Mouse (Mus musculus): ENCODE measurements around the gene Sri. TPM values are rescaled to one million over a fixed set of nuclear protein-coding genes. Genes with fewer than 3 reads are reported as not detected.
"Not testable (repeated sequence)": the region's sequence is repeated elsewhere in the genome, so short reads cannot be mapped to it uniquely, and the experiment has no call there.

The Sri gene
- polyA plus RNA-seq (2016; fragmentation: Nextera tagmentation; extraction: Ambion mirVana): 242 and 247 TPM in 2 replicates

GRCm38 (mm10) chr5:8045855-8046254, at the start of gene Sri:
Gene Sri, plus strand, starts transcription at chr5:8046078.
- H3K9me3 ChIP-seq (replicated peaks): no peaks in the 10 kb centered on the region
- H3K4me3 ChIP-seq: no peak within 1 kb of the TSS
- H3K27me3 ChIP-seq (replicated peaks): no peaks in the 10 kb centered on the region
- no peak within 1 kb of the TSS for H3K9ac ChIP-seq
- H3K4me1 ChIP-seq (replicated peaks): peaks cover 3% of the 10 kb centered on the region; the same call in 1 of the 2 replicates
- WGBS: 78% methylated on average over 6 of the region's 6 CpGs
- no peak within 1 kb of the TSS for H3K27ac ChIP-seq (ENCODE audit: poor library complexity, severe bottlenecking)
- no peak for ATAC-seq (ENCODE audit: insufficient number of reproducible peaks, low FRiP score)
- no peak within 1 kb of the TSS for H3K4me2 ChIP-seq
- no peaks in the 10 kb centered on the region for H3K36me3 ChIP-seq

- no peak overlapping the region for H3K4me3 ChIP-seq
These were observed 49.4 kb upstream of the Sri start for GRCm38 (mm10) chr5:7996401-7997044.

GRCm38 (mm10) chr5:7997086-7997485, 48.8 kb upstream of the Sri start:
- Histone ChIP-seq H3K9me3 (replicated peaks) (no peaks in the 10 kb centered on the region), H3K36me3 (no peaks in the 10 kb centered on the region), H3K4me2 (no peak overlapping the region), H3K27me3 (replicated peaks) (no peaks in the 10 kb centered on the region), H3K27ac (ENCODE audit: poor library complexity, severe bottlenecking) (no peak overlapping the region), H3K4me1 (replicated peaks) (no peaks in the 10 kb centered on the region), H3K4me3 (no peak overlapping the region), H3K9ac (no peak overlapping the region)
- 86% methylated on average over 2 of the region's 2 CpGs for WGBS
- no peak for ATAC-seq (ENCODE audit: insufficient number of reproducible peaks, low FRiP score)

More at GRCm38 (mm10) chr5:7996401-7997044, 49.4 kb upstream of the Sri start:
- Histone ChIP-seq H3K4me1 (replicated peaks) (no peaks in the 10 kb centered on the region), H3K9ac (no peak overlapping the region), H3K27me3 (replicated peaks) (no peaks in the 10 kb centered on the region), H3K36me3 (no peaks in the 10 kb centered on the region), H3K4me2 (no peak overlapping the region), H3K27ac (ENCODE audit: poor library complexity, severe bottlenecking) (no peak overlapping the region), H3K9me3 (replicated peaks) (no peaks in the 10 kb centered on the region)
- WGBS: 48% methylated on average over 8 of the region's 8 CpGs
- no peak for ATAC-seq (ENCODE audit: insufficient number of reproducible peaks, low FRiP score)

GRCm38 (mm10) chr5:8000466-8000865, 45.4 kb upstream of the Sri start:
- H3K27me3 ChIP-seq (replicated peaks): no peaks in the 10 kb centered on the region
- no peaks in the 10 kb centered on the region for H3K9me3 ChIP-seq (replicated peaks)
- H3K27ac ChIP-seq (ENCODE audit: poor library complexity, severe bottlenecking): no peak overlapping the region
- no peak overlapping the region for H3K4me2 ChIP-seq
- 74% methylated on average over 10 of the region's 10 CpGs for WGBS
- no peak overlapping the region for H3K4me3 ChIP-seq
- H3K36me3 ChIP-seq: no peaks in the 10 kb centered on the region
- no peaks in the 10 kb centered on the region for H3K4me1 ChIP-seq (replicated peaks)
- no peak for ATAC-seq (ENCODE audit: insufficient number of reproducible peaks, low FRiP score)
- no peak overlapping the region for H3K9ac ChIP-seq

GRCm38 (mm10) chr5:8002827-8003226, 43.1 kb upstream of the Sri start:
- Histone ChIP-seq H3K36me3 (no peaks in the 10 kb centered on the region), H3K27me3 (replicated peaks) (no peaks in the 10 kb centered on the region), H3K27ac (ENCODE audit: poor library complexity, severe bottlenecking) (no peak overlapping the region), H3K4me3 (no peak overlapping the region), H3K9ac (no peak overlapping the region), H3K4me2 (no peak overlapping the region), H3K9me3 (replicated peaks) (no peaks in the 10 kb centered on the region), H3K4me1 (replicated peaks) (no peaks in the 10 kb centered on the region)
- ATAC-seq (ENCODE audit: insufficient number of reproducible peaks, low FRiP score): no peak

DNA sequence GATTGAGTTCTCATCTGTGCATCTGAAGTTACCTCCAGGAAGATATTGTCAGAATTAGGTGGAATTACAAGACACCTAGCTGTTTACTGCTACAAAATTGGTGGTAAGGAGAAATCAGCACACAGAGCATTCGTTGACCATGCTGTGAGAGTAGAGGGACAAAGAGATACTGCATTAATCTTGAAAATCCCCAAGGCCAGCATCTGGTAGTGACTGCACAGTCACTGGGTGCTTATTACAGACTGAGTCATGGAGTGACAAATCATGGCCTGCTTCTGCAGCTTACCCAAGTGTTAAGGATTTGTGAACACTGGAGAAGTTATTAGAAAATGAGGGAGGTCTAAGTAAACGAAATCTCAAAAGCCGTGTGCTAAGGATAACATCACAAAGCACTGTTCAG, 32.6 kb upstream of the Sri start:
- no peak overlapping the region for H3K27ac ChIP-seq (ENCODE audit: poor library complexity, severe bottlenecking)
- 67% methylated on average over 3 of the region's 3 CpGs for WGBS
- no peaks in the 10 kb centered on the region for H3K36me3 ChIP-seq
- no peak overlapping the region for H3K4me2 ChIP-seq
- H3K4me1 ChIP-seq (replicated peaks): no peaks in the 10 kb centered on the region
- no peak overlapping the region for H3K9ac ChIP-seq
- H3K9me3 ChIP-seq (replicated peaks): peaks cover 13% of the 10 kb centered on the region; the same call in 1 of the 2 replicates
- ATAC-seq (ENCODE audit: insufficient number of reproducible peaks, low FRiP score): no peak
- no peak overlapping the region for H3K4me3 ChIP-seq
- no peaks in the 10 kb centered on the region for H3K27me3 ChIP-seq (replicated peaks)

DNA sequence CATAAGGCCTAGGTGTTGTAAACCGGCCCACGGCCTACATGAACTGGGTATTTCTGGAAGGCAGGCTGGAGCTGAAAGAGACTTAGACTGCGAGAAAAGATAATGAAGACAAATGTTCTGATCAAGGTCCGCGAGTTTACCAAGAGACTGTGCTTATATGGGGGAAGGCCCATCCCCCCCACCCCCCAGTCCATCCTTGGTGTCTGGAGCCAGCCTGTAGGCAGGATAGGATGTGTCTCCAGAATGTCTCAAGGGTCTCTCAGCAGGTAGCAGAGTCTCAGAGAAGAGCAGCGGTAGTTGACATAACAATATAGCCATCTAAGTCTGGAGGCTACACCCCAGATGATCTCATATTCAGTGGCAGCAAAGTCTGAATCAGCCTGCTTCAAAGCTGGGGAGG, 11.3 kb upstream of the Sri start:
- not testable (repeated sequence) for H3K4me2 ChIP-seq; H3K4me3 ChIP-seq; H3K36me3 ChIP-seq; H3K9me3 ChIP-seq (replicated peaks); H3K9ac ChIP-seq; H3K27ac ChIP-seq (ENCODE audit: poor library complexity, severe bottlenecking); H3K27me3 ChIP-seq (replicated peaks); H3K4me1 ChIP-seq (replicated peaks); ATAC-seq (ENCODE audit: insufficient number of reproducible peaks, low FRiP score)
- 84% methylated on average over 6 of the region's 6 CpGs for WGBS

DNA sequence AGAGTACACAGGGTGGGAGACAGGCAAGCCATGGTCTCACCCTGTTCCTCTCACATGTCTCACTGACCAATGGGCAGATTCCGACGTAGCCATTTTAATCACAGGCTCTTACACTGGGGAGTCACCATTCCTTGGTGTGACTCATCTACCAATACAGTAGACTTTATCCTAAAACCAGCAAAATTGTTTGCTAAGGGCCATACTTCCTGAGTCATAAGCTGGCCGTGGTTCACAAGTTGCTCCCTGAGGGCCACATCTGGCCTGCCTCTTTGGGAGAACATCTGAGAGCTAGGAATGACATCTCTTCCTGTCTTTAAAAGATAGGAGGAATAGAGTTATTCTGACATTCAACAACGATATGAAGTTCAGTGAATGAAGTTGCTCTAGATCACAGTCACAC, 7.9 kb downstream of the Sri start:
- H3K4me2 ChIP-seq: no peak overlapping the region
- no peaks in the 10 kb centered on the region for H3K9me3 ChIP-seq (replicated peaks)
- H3K9ac ChIP-seq: no peak overlapping the region
- no peak overlapping the region for H3K4me3 ChIP-seq
- 77% methylated on average over 4 of the region's 4 CpGs for WGBS
- H3K27me3 ChIP-seq (replicated peaks): no peaks in the 10 kb centered on the region
- H3K27ac ChIP-seq (ENCODE audit: poor library complexity, severe bottlenecking): no peak overlapping the region
- H3K4me1 ChIP-seq (replicated peaks): peaks cover 23% of the 10 kb centered on the region
- no peak for ATAC-seq (ENCODE audit: insufficient number of reproducible peaks, low FRiP score)
- H3K36me3 ChIP-seq: peaks cover 6% of the 10 kb centered on the region

DNA sequence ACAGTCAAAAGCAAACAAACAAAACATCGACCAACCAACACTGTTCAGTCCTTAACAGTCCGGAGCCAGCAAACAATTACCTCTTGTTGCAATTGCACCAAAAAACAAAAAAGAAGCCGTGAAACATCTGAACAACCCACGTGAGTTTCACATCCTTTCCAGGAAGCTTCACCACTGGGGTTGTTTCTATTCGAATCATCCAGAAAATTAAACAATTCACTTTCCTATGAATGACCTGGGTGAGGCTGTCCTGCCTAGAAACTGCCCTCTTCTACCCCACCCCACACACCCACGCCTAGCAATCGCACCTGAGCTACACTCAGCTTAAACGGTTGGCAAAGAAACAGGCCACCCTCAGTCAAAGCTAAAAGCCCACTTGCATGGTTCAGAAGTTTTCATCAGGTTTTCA, 9.8 kb downstream of the Sri start:
- H3K4me1 ChIP-seq (replicated peaks): peaks cover 23% of the 10 kb centered on the region
- ATAC-seq (ENCODE audit: insufficient number of reproducible peaks, low FRiP score): peak; percentile 30; the same call in 1 of the 2 replicates
- peak overlapping the region; percentile 71 for H3K4me2 ChIP-seq
- H3K27ac ChIP-seq (ENCODE audit: poor library complexity, severe bottlenecking): peak overlapping the region; percentile 93
- H3K27me3 ChIP-seq (replicated peaks): no peaks in the 10 kb centered on the region
- peak overlapping the region; percentile 85 for H3K4me3 ChIP-seq
- 38% methylated on average over 8 of the region's 8 CpGs for WGBS
- H3K9me3 ChIP-seq (replicated peaks): no peaks in the 10 kb centered on the region
- peak overlapping the region; percentile 88 for H3K9ac ChIP-seq
- peaks cover 21% of the 10 kb centered on the region for H3K36me3 ChIP-seq

DNA sequence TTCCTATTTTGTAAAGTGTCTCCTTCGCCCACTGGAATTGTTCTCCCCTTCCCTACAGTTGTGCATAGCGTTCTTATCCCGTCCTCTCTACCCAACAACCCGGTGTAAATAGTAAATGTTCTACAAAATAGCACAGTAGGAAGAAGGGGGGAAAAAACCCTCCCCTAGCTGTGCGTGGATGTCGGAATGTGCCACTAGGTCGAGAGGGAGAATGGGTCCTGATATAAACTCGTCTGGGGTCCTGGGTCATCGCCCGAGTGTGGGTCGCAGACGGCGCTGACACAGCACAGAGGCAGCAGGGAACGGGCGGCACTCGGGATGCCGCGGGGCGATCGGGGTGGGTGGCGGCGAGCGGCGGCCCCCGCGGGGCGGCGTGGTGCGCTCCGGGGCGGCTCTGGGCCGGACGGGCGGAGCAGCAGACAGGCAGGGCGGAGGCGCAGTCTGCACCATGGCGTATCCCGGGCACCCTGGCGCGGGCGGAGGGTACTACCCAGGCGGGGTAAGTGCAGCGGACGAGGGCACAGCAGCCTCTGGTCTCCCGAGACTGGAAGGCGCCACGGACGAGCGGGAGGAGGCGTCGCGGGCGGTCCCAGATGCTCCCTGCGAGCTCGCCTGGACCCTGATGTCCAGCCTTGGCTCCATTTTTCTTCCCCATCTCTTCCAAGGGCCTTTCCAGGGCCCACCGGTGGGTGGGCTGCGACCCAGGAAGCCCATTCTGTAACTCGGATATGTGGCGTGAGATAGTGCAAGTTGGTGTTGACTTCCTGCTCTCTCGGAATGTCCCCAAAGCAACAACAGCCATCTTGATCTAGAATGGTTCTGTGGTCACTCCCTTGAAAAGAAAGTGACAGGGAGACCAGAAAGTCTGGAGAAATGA, 10.5 kb downstream of the Sri start:
- Histone ChIP-seq H3K36me3 (peaks cover 27% of the 10 kb centered on the region), H3K4me3 (peak overlapping the region; percentile 85), H3K27me3 (replicated peaks) (no peaks in the 10 kb centered on the region), H3K9ac (peak overlapping the region; percentile 88), H3K27ac (ENCODE audit: poor library complexity, severe bottlenecking) (peak overlapping the region; percentile 93), H3K9me3 (replicated peaks) (no peaks in the 10 kb centered on the region), H3K4me2 (peak overlapping the region; percentile 71), H3K4me1 (replicated peaks) (peaks cover 23% of the 10 kb centered on the region)
- WGBS: under 1% methylated on average over 59 of the region's 60 CpGs
- ATAC-seq (ENCODE audit: insufficient number of reproducible peaks, low FRiP score): peak; percentile 96

DNA sequence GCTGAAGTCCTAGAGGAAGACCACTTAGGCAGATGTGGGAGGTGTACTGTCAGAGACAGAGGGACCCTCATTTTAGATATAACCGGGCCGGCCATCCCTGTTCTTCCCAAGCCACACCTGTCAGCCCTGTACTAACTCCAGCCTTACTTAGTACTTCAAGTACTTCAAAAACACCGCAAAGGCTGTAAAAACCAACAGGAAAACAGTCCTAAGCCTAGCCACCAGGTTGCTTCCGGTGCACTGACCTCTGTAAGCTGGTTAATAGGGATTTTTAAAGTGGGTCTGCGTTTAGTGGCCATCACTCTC, 11.1 kb downstream of the Sri start:
- Histone ChIP-seq H3K27me3 (replicated peaks) (no peaks in the 10 kb centered on the region), H3K27ac (ENCODE audit: poor library complexity, severe bottlenecking) (peak overlapping the region; percentile 93), H3K4me3 (peak overlapping the region; percentile 85), H3K4me1 (replicated peaks) (peaks cover 23% of the 10 kb centered on the region), H3K4me2 (peak overlapping the region; percentile 71), H3K9ac (peak overlapping the region; percentile 88), H3K36me3 (peaks cover 29% of the 10 kb centered on the region), H3K9me3 (replicated peaks) (no peaks in the 10 kb centered on the region)
- WGBS: 47% methylated on average over 5 of the region's 5 CpGs
- peak; percentile 26 for ATAC-seq (ENCODE audit: insufficient number of reproducible peaks, low FRiP score)
